Comparison of ENCODE assay signal across 1 mouse cellular context in the genomic region with DNA sequence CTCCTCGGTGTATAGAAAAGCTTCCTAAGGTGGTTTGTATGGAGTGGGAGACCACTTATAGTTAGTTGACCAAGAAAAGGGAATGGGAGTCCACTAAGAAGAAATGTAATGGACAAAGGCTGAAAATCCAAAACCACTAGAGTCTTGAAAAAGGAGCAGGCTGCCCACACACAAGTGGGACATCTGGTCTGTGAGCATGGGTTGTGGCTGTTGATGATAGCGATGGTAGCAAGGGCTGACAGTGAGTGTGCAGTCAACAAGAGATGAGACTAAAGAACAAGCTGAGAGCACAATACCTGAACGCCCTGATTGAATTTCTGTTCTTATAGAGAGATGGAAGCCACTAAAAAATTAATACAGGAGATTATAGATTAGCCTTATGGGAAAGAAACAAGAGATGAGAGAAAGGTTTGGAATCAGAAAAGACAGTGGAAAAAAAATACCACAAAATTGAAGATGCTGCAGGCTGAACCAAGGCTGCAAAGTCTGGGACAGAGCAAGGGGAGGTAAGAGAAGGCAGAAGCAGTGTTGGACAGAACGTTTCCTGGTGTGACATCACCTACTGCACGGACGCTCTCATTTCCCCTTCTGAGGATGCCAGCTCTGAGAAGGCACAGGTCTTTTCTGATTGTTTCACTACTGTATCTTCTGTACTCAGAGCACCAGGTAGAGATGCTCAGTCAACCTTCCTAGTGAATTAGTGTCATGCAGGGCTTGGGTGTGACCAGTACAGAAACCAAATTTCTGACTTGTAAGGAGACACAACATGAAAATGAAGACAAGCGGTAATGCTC.
TF ChIP-seq lines count a peak whose summit lies in the region.

No protein-coding gene starts in this region.

TF ChIP-seq in CH12.LX, 34 proteins besides CTCF, POLR2A, EP300 and RAD21 (continued from another document):
- TF ChIP-seq ETS1 (conservative IDR thresholded peaks at IDR 0.05; ENCODE audit: low read depth, low read length) (no peak), CHD2 (IDR thresholded peaks at IDR 0.05; ENCODE audit: low read length) (no peak), USF2 (conservative IDR thresholded peaks at IDR 0.05; ENCODE audit: low read depth, low read length) (no peak), CHD1 (IDR thresholded peaks at IDR 0.05; ENCODE audit: low read depth, low read length) (no peak), POLR2AphosphoS2 (IDR thresholded peaks at IDR 0.05; ENCODE audit: low read depth, low read length) (no peak), ELF1 (IDR thresholded peaks at IDR 0.05; ENCODE audit: low read depth, low read length) (peak; percentile 27; the same call in 1 of the 2 replicates)
